Mouse (Mus musculus) liver, embryonic 12.5 days (tissue): Measurements from ENCODE around the gene Cntn2. TPM values are rescaled to one million over a fixed set of nuclear protein-coding genes. Genes with fewer than 3 reads are reported as not detected.

Experiments used
- ATAC-seq: fragments of 200-750 bp; cut with Nextera tagmentation; 2 replicates; pipeline ENCODE4 v1.8.0; 2017; ENCODE audit warnings: moderate number of reproducible peaks, mild to moderate bottlenecking, moderate library complexity
- H3K27ac ChIP-seq: fragments of 300-500 bp; sonication (generic); 2 replicates; pipeline ENCODE4 v1.5.1; 2016; ENCODE audit warnings: mild to moderate bottlenecking
- H3K27me3 ChIP-seq: fragments of 300-500 bp; sonication (generic); replicated peaks from 2 replicates; pipeline ENCODE4 v1.6.1; 2016; ENCODE audit warnings: mild to moderate bottlenecking, moderate library complexity
- H3K36me3 ChIP-seq: fragments of 300-500 bp; sonication (generic); 2 replicates; pipeline ENCODE4 v1.6.1; 2016; ENCODE audit warnings: mild to moderate bottlenecking, moderate library complexity
- H3K4me1 ChIP-seq: fragments of 300-500 bp; sonication (generic); 2 replicates; pipeline ENCODE4 v1.6.1; 2016
- H3K4me2 ChIP-seq: fragments of 300-500 bp; sonication (generic); 2 replicates; pipeline ENCODE4 v1.6.1; 2016; ENCODE audit warnings: mild to moderate bottlenecking, moderate library complexity
- H3K4me3 ChIP-seq: fragments of 300-500 bp; sonication (generic); 2 replicates; pipeline ENCODE4 v1.5.1; 2016; ENCODE audit warnings: mild to moderate bottlenecking, moderate library complexity
- H3K9ac ChIP-seq: fragments of 300-500 bp; sonication (generic); 2 replicates; pipeline ENCODE4 v1.6.1; 2016; ENCODE audit warnings: mild to moderate bottlenecking, moderate library complexity
- H3K9me3 ChIP-seq: fragments of 300-500 bp; sonication (generic); replicated peaks from 2 replicates; pipeline ENCODE4 v1.6.1; 2016; ENCODE audit warnings: mild to moderate bottlenecking, moderate library complexity
- WGBS: fragments of 180-500 bp; shearing (Covaris S2); methylation state at CpG from one replicate; pipeline ENCODE4 v1.1.7; 2016; ENCODE audit not compliant: insufficient replicate concordance; 5-methylcytosine and 5-hydroxymethylcytosine counted together
- polyA plus RNA-seq: library from polyadenylated mRNA; unstranded; fragments of >200 nt; fragmentation: Nextera tagmentation; extraction: Ambion mirVana; gene quantifications from 2 replicates; pipeline ENCODE4 v1.2.1, GENCODE M21; 2016

Gene Cntn2
- polyA plus RNA-seq, 1 experiment from 2014 or later = 0.02 TPM

DNA sequence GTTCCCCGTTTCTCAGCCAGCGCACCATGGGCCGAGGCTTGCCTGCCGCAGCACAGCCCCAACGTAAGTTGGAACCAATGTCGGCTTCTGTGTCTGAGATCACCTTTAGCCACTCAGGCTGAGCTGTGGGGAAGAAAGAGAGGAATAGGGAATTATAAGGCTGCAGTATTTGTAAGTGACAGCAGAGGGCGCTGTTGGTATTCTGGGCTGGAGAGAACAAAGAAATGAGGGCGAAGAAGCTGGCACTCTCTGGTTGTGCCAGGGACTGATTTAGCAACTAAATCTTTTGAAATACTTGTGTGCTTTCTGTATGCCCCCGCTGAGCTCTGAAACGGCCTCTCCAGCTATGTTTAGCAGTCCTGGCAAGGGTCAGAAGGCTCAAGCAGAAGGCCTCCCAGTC is 17.2 kb downstream of the Cntn2 start:
- ATAC-seq = no peak
- H3K4me3 ChIP-seq = no peak overlapping the region
- WGBS = 4% methylated on average over 10 of the region's 10 CpGs
- H3K27me3 ChIP-seq = peaks cover 28% of the 10 kb centered on the region
- H3K9me3 ChIP-seq = no peaks in the 10 kb centered on the region
- no peak overlapping the region for H3K4me2 ChIP-seq
- H3K27ac ChIP-seq = no peak overlapping the region
- H3K9ac ChIP-seq = no peak overlapping the region
- H3K36me3 ChIP-seq = no peaks in the 10 kb centered on the region
- peaks cover 4% of the 10 kb centered on the region; the same call in 1 of the 2 replicates for H3K4me1 ChIP-seq

DNA sequence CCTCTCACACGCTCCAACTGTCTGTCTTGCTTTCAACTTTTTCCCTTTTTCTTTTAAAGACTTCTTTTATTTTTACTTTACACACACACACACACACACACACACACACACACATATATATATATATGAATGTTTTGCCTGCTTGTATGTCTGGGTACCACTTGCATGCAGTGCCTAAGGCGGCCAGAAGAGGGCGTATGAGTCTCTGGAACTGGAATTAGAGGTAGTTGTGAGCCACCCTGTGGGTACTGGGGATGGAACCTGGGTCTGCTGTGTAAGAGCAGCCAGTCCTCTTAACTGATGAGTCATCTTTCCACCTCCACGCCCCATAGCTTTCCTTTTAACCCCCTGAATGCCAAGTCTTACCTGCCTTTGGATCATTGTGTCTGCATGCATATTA is 19.1 kb downstream of the Cntn2 start:
- Histone ChIP-seq H3K4me2 (no peak overlapping the region), H3K27me3 (peaks cover 22% of the 10 kb centered on the region), H3K4me1 (peaks cover 9% of the 10 kb centered on the region; the same call in 1 of the 2 replicates), H3K9me3 (no peaks in the 10 kb centered on the region), H3K4me3 (no peak overlapping the region), H3K27ac (no peak overlapping the region), H3K36me3 (no peaks in the 10 kb centered on the region), H3K9ac (no peak overlapping the region)
- ATAC-seq = no peak
- 21% methylated on average over 4 of the region's 4 CpGs for WGBS

DNA sequence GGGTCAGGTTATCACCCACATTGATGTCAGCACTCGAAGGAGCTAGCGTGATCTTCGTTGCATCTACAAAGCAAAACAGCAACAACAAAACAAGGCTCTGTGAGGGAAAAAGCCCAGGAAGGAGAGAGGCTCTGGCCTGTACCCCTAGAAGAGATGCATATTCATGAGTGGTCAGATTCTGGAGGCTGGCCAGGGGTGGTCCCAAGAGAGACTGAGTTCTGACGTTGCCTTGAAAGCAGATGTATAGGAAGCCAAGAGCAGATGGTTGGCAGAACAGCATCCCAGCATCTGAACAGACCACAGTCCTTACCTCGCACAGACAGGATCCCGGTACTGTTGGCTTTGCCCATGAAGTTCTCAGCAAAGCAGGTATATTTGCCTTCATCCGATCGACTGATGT is 20.0 kb downstream of the Cntn2 start:
- no peaks in the 10 kb centered on the region for H3K9me3 ChIP-seq
- peaks cover 9% of the 10 kb centered on the region; the same call in 1 of the 2 replicates for H3K4me1 ChIP-seq
- no peak overlapping the region for H3K27ac ChIP-seq
- no peak for ATAC-seq
- WGBS = 65% methylated on average over 8 of the region's 8 CpGs
- H3K36me3 ChIP-seq = no peaks in the 10 kb centered on the region
- H3K27me3 ChIP-seq = peaks cover 13% of the 10 kb centered on the region
- H3K9ac ChIP-seq = no peak overlapping the region
- H3K4me3 ChIP-seq = no peak overlapping the region
- H3K4me2 ChIP-seq = no peak overlapping the region

DNA sequence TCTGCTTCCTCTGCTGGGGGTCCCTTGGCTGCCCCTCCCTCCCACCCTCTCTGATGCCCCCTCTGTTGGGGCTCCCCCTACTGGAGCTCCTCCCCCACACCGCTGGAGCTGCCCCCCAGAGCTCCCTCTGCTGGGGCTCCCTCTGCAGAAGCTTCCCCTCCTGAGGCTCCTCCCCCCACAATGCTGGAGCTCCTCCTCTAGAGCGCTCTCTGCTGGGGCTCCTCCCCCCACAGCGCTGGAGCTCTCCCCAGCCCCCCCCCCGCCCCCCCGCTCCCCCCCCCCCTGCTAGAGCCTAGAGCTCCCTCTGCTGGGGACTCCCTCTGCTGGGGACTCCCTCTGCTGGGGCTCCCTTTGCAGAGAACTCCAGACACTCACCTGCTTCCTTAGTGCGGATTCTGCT is 22.3 kb downstream of the Cntn2 start:
- H3K27me3 ChIP-seq = peaks cover 11% of the 10 kb centered on the region
- no peak overlapping the region for H3K9ac ChIP-seq
- ATAC-seq = peak; percentile 68
- H3K27ac ChIP-seq = no peak overlapping the region
- H3K4me2 ChIP-seq = no peak overlapping the region
- peaks cover 9% of the 10 kb centered on the region; the same call in 1 of the 2 replicates for H3K4me1 ChIP-seq
- 26% methylated on average over 2 of the region's 6 CpGs for WGBS
- H3K4me3 ChIP-seq = no peak overlapping the region
- H3K9me3 ChIP-seq = no peaks in the 10 kb centered on the region
- H3K36me3 ChIP-seq = no peaks in the 10 kb centered on the region

DNA sequence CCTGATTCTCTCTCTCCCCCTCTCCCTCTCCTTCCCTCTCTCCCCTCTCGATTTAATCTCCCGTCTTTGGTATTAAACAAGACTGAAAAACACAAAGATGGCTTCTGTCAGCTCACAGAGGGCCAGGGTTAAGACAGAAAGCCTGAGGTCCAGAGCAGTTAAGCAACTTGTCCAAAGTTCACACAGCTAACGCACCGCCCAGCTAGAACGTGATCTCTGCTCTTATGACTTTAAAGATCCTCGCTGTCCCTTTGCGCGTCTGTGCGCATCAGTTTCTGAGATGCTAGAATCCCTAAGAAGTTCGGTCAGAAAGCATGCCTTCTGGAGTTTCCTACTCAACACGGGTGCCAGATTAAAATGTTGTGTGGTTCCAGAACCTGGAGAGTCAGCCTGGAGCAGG is 23.3 kb downstream of the Cntn2 start:
- Histone ChIP-seq H3K27ac (no peak overlapping the region), H3K4me1 (peaks cover 9% of the 10 kb centered on the region; the same call in 1 of the 2 replicates), H3K4me2 (no peak overlapping the region), H3K36me3 (no peaks in the 10 kb centered on the region), H3K9ac (no peak overlapping the region), H3K4me3 (no peak overlapping the region), H3K9me3 (no peaks in the 10 kb centered on the region), H3K27me3 (peaks cover 8% of the 10 kb centered on the region; the same call in 1 of the 2 replicates)
- ATAC-seq = no peak
- 74% methylated on average over 11 of the region's 11 CpGs for WGBS

DNA sequence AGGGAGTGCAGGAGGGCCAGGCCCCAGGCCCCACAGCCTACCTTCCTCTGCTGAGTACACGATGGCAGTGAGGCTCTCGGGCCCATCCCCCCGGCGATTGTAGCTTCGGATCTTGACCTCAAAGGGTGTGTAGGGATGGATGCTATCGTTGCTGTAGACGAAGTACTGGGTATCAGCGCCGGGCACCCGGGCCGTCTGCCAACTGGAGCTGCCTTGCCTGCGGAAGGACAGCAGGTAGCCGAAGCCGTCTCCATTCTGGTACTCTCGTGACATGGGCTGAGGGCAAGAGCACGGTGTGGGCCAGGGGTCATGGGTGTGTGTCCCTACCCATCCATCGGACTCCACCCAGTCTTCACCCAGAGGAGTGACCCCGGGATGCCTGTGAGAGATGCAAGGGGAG is 24.4 kb downstream of the Cntn2 start:
- Histone ChIP-seq H3K36me3 (no peaks in the 10 kb centered on the region), H3K4me2 (no peak overlapping the region), H3K4me3 (no peak overlapping the region), H3K9me3 (no peaks in the 10 kb centered on the region), H3K4me1 (peaks cover 9% of the 10 kb centered on the region; the same call in 1 of the 2 replicates), H3K27me3 (peaks cover 18% of the 10 kb centered on the region; the same call in 1 of the 2 replicates), H3K27ac (no peak overlapping the region), H3K9ac (no peak overlapping the region)
- 78% methylated on average over 18 of the region's 18 CpGs for WGBS
- ATAC-seq = no peak

DNA sequence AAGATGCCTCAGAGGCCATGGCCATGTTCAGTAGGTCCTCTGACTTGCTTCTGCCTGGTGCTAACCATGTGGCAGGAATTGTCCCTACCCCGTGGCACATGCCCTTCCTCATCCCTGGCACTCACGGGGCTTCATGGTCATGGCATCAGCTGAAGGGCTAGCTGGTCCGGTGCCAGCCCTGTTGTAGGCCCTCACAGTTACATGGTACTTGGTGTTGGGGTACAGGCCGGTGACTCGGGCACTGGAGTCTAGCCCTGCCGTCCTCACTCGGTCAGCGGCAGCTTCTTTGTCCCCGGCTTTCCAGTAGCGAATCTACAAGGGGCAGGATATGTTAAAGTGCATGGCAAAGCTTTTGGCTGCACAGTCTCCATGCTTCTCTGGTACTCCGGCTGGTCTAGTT is 26.3 kb downstream of the Cntn2 start:
- no peaks in the 10 kb centered on the region for H3K9me3 ChIP-seq
- H3K4me2 ChIP-seq = no peak overlapping the region
- H3K4me1 ChIP-seq = peaks cover 9% of the 10 kb centered on the region; the same call in 1 of the 2 replicates
- H3K27ac ChIP-seq = no peak overlapping the region
- no peak for ATAC-seq
- H3K4me3 ChIP-seq = no peak overlapping the region
- H3K36me3 ChIP-seq = no peaks in the 10 kb centered on the region
- H3K27me3 ChIP-seq = peaks cover 25% of the 10 kb centered on the region
- WGBS = 72% methylated on average over 11 of the region's 11 CpGs
- no peak overlapping the region for H3K9ac ChIP-seq

DNA sequence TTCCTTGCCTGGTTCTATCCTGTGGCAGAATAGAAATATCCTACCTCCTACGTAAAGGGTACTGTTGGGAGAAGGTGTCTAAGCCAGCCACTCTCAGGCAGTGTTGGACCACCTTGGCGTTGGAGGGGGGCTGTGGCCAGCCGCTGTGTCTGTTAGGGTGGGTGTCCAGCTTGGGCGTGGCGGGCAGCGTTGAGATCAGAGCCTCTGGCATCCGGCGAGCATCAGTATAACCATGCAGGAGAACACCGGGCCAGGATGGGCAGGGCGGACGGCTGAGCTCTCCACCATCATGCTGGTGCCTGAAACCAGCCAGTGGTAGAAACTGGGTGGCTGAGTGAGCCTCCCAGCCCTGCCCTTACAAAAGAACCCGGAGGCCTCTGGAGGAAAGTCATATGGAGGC is 27.7 kb downstream of the Cntn2 start:
- H3K4me3 ChIP-seq = no peak overlapping the region
- no peak overlapping the region for H3K9ac ChIP-seq
- H3K27ac ChIP-seq = no peak overlapping the region
- H3K4me1 ChIP-seq = peaks cover 4% of the 10 kb centered on the region; the same call in 1 of the 2 replicates
- H3K4me2 ChIP-seq = no peak overlapping the region
- WGBS = 67% methylated on average over 12 of the region's 12 CpGs
- no peaks in the 10 kb centered on the region for H3K9me3 ChIP-seq
- H3K36me3 ChIP-seq = no peaks in the 10 kb centered on the region
- peaks cover 25% of the 10 kb centered on the region for H3K27me3 ChIP-seq
- no peak for ATAC-seq

DNA sequence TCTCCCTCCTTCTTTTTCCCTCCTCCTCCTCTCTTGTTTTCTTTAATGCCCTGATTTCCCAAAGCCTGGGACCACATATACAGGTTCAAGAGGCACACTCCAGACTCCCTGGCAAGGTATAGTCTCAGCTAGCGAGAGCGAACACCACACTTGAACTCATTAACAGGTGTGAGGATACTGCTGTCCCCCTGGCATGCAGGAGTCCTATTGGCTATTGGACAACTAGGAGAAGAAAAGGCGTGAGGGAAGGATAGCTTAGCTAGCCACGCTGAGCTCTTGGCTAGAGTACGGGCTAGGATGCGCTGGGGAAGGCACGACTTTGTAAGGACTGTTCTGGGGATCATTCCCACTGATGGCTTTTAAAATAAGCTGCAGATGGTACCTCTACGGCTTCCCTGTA is 30.9 kb downstream of the Cntn2 start:
- no peak for ATAC-seq
- Histone ChIP-seq H3K27me3 (peaks cover 25% of the 10 kb centered on the region), H3K9ac (no peak overlapping the region), H3K4me3 (no peak overlapping the region), H3K4me2 (no peak overlapping the region), H3K36me3 (peaks cover 18% of the 10 kb centered on the region), H3K27ac (no peak overlapping the region), H3K4me1 (no peaks in the 10 kb centered on the region), H3K9me3 (no peaks in the 10 kb centered on the region)
- 63% methylated on average over 8 of the region's 8 CpGs for WGBS

DNA sequence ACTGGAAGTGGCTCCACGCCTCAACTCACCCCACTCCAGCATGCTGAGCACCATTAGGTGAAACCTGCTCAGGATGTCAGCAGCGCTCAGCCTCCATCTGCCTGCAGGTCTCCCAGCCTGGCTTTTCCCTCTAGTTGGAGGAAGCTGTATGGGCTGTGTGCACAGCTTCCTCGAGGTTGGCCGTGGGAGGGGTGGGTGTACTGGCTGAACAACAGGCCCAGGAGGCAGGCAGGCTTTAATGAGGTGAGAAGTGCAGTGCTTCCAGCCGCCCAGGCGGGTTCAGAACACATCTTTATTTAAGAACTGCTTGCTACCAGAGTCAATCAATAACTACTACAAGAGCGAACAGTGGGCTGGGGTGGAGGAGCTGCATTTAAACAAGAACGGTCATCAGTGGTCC is 31.5 kb downstream of the Cntn2 start:
- Histone ChIP-seq H3K27me3 (peaks cover 25% of the 10 kb centered on the region), H3K9me3 (no peaks in the 10 kb centered on the region), H3K4me2 (no peak overlapping the region), H3K36me3 (peaks cover 24% of the 10 kb centered on the region), H3K27ac (no peak overlapping the region), H3K4me3 (no peak overlapping the region), H3K4me1 (no peaks in the 10 kb centered on the region), H3K9ac (no peak overlapping the region)
- no peak for ATAC-seq
- 38% methylated on average over 8 of the region's 8 CpGs for WGBS

DNA sequence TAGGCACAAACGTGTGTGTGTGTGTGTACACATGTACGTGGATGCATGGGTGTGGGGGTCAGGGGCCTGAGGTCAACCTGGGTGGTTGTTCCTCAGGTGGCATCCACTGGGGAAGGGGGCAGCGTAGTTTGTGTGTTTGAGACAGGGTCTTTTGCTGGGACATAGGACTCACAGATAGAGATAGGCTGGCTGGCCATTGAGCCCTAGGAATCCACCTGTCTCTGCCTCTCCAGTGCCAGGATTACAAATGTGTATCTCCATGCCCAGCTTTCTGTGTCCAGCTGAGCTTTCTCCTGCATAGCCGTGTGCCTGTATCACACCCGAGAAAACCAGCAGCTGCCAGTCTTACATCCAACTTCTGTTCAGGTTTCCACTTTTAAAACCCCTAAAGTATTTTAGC is 33.3 kb downstream of the Cntn2 start:
- peaks cover 42% of the 10 kb centered on the region for H3K36me3 ChIP-seq
- no peak overlapping the region for H3K27ac ChIP-seq
- no peak for ATAC-seq
- 73% methylated on average over 5 of the region's 5 CpGs for WGBS
- no peaks in the 10 kb centered on the region for H3K4me1 ChIP-seq
- H3K4me2 ChIP-seq = no peak overlapping the region
- no peaks in the 10 kb centered on the region for H3K9me3 ChIP-seq
- no peak overlapping the region for H3K4me3 ChIP-seq
- peaks cover 21% of the 10 kb centered on the region for H3K27me3 ChIP-seq
- no peak overlapping the region for H3K9ac ChIP-seq

DNA sequence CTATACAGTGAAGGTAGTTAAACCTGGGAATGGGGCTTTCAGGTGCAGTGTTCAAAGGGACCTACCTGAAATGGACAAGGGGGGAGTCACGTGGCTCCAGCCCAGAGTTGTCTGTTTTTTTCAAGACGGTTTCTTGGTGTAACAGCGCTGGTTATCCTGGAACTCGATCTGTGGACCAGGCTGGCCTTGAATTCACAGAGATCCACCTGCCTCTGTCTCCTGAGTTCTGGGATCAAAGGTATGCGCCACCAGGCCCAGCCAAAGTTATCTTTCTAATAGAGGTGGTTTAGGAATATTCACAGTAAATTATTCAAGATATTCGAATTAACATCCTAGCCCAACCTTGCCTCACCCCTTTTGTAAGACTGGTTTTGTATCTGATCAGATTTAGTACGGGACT is 36.4 kb downstream of the Cntn2 start:
- Histone ChIP-seq H3K4me2 (no peak overlapping the region), H3K27me3 (no peaks in the 10 kb centered on the region; the same call in 1 of the 2 replicates), H3K27ac (no peak overlapping the region), H3K9ac (no peak overlapping the region), H3K4me1 (no peaks in the 10 kb centered on the region), H3K4me3 (no peak overlapping the region), H3K9me3 (no peaks in the 10 kb centered on the region), H3K36me3 (peaks cover 68% of the 10 kb centered on the region)
- ATAC-seq = no peak
- 88% methylated on average over 7 of the region's 7 CpGs for WGBS

DNA sequence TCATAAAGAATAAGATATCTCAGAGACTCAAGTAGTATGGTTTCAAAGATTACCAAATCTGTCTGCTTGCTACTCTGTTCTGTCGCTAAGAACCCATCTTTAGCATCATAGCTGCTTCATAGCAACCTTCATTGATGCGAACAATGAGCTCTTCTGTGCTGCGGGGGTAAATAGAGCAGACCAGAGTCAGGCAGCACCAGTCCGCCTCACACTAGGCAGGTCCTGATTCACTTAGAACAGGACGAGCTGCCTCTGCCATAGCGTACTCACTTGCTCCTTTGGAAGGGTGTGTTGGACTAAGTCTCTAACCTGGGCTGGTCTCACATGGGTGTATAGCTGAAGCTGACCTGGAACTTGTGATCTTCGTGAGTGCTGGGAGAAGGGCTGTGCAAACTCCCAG is 37.0 kb downstream of the Cntn2 start, which contains the start of gene Tmem81:
Tmem81 (plus strand) TSS at position 173 of the 400 bp plus-strand sequence.
- no peak for ATAC-seq
- no peaks in the 10 kb centered on the region; the same call in 1 of the 2 replicates for H3K27me3 ChIP-seq
- WGBS = 92% methylated on average over 7 of the region's 7 CpGs
- H3K4me3 ChIP-seq = no peak within 1 kb of the TSS
- H3K4me1 ChIP-seq = no peaks in the 10 kb centered on the region
- H3K4me2 ChIP-seq = no peak within 1 kb of the TSS
- H3K9ac ChIP-seq = no peak within 1 kb of the TSS
- no peak within 1 kb of the TSS for H3K27ac ChIP-seq
- no peaks in the 10 kb centered on the region for H3K9me3 ChIP-seq
- peaks cover 74% of the 10 kb centered on the region for H3K36me3 ChIP-seq
